Mouse (Mus musculus): ENCODE results near the gene Xxylt1.
"Not testable (repeated sequence)": the region's sequence is repeated elsewhere in the genome, so short reads cannot be mapped to it uniquely, and the experiment has no call there.

Xxylt1 gene

GRCm38 (mm10) chr16:31024997-31025396, 56.2 kb downstream of the Xxylt1 start:
- DNase-seq (ENCODE audit: low spot score in 2 of 2): no peak

DNA sequence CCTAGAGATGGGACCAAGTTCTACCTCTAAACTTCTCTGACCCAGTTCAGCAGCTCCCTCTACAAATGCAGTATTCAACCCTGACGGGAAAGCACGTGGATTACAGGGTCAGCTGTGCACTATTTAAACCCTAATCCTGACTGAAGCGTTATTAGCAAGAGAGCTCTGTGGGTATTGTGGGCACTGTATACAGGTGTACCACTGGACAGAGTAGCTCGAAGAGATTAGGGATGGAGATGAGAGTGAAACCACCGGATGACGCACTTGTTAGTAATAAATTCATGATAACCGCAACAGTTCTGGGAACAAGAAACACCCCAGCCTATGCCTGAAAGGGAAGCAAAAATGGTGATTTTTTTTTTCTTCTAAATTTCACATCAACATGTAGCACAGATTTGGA, 57.0 kb downstream of the Xxylt1 start:
- no peak for DNase-seq (ENCODE audit: low spot score in 2 of 2)

- DNase-seq (ENCODE audit: low spot score in 2 of 2): no peak
Observed at GRCm38 (mm10) chr16:31023803-31024202, 57.4 kb downstream of the Xxylt1 start.

- no peak for DNase-seq (ENCODE audit: low spot score in 2 of 2)
Observed at GRCm38 (mm10) chr16:31022287-31022686, 58.9 kb downstream of the Xxylt1 start.

- no peak for DNase-seq (ENCODE audit: low spot score in 2 of 2)
Observed at GRCm38 (mm10) chr16:31019514-31019913, 61.7 kb downstream of the Xxylt1 start.

DNA sequence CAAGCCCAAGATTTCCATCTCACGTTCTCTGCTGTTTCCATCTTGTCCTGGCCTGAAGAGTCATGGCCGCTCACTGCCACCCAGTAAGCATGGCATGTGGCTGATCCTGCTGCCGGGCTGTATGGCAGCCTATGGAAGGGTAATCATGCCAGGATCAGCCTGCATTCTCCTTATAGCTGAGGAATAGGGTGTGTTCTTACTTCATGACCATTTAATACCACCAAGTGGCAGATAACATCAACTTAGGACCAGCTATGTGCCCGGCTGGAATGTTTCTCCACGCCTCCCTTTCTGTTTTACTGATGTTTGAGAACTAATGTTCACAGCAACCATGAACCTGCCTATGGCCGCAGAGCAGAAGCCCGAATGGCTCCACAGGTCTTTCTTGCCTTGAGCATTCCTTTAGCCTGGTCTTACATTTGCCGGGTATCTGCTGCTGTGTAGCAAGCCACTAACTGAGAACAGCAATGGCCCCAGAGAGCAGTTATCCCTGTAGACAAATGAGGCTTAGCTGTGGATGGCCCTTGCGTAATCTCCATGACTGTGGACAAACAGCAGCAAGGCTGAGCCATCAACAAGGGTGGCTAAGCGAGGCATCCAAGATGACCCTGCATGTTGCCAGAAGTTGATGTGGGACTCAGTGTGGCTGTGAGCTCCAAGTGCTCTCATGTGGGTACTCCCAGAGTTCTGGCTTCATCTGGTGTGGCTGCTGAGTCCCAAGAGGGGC, 63.4 kb downstream of the Xxylt1 start:
- DNase-seq (ENCODE audit: low spot score in 2 of 2): no peak

DNA sequence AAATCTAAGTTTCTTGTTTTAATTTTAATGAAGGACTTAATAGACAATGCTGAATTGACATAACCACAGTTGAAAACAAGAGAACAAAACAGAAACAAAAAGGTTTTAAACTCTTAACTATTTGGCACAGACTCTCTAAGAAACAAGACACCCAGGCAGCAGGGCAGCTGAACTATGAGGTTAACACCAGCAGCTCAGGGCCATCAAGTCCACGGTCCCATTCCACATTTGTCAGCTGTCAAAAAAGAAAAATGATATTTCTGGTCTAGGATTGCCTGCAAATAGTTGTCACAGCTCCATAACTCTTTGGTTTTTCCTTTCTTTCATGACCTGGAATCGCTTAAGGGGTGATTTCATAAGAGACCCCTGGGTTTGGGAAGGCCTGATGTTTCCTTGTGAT, 64.6 kb downstream of the Xxylt1 start:
- DNase-seq (ENCODE audit: low spot score in 2 of 2): no peak

DNA sequence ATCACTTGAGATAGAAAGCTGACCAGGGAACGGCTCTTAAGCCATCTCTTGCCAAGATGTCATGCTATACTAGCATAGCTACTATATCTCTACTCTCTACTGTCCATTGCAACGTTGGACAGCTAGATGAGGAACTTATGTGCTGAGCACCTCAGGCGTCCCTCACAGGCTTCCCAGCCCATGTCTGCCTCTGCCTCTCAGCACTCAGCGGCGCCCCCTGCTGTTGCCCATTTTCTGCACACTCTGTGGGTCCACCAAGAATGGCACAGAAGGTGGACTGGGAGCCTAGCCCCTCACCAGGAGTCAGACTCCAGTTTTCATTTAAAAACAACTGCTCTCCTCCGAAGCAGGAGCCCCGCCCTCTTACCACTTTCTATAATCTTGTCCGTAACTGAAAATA, 65.1 kb downstream of the Xxylt1 start:
- DNase-seq (ENCODE audit: low spot score in 2 of 2): no peak

DNA sequence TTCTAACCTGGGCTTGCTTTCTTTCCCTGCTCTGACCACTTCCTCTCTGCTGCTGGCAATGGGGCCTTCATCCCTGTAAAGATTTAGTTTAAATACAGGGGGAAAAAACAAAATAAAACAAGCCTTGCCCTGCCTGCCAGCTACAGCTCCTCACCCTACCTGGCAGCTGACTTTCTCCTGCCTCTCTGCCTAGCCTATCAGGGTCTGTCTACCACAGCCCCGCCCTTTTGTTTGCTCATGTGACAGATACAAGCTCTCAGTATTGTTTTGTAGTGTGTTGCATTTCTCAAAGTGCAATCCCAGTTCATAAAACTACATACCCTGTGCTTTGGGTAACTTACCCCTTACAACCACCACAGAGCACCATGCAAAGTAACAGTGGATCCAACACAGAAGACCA, 66.0 kb downstream of the Xxylt1 start:
- no peak for DNase-seq (ENCODE audit: low spot score in 2 of 2)

- no peak for DNase-seq (ENCODE audit: low spot score in 2 of 2)
Observed at GRCm38 (mm10) chr16:31012236-31012635, 69.0 kb downstream of the Xxylt1 start.

DNA sequence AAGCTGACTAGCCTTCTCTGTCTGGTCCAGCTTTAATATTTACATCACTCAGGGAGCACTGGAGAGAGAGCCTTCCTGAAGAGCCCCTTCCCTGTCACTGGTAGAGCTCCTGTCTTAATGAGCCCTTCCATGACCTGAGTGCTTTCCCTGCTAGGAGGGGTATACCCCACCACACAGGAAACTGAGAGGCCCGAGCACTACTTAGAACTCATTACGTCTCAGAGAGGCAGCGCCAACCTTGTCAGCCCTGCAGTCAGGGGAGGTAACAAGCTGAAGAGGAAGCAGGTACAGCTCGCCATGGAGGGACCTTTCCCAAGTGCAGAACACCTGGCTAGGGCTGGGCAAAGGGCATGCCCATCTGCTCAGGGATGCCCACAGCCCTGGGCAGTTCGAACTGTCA, 70.8 kb downstream of the Xxylt1 start:
- DNase-seq (ENCODE audit: low spot score in 2 of 2): no peak

DNA sequence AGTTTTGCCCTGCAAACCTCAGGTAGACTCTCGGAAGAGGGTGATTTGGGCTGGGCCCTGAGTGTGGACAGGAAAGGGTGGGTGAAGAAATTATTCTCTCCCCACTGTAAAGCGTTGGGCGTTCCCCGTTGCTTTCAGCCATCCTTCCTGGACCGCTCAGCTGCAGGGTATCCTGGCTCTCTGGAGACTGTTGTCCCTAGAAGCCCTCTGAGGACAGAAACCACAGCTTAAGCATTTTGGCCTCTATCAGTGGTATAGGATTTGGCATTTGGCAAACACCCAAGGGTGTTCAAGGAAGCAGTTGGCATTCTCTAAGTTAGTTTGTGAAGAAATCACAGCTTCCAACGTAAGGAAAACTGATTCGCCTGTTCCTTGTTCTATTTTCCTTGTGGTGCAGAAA, 72.9 kb downstream of the Xxylt1 start:
- DNase-seq (ENCODE audit: low spot score in 2 of 2): no peak

DNA sequence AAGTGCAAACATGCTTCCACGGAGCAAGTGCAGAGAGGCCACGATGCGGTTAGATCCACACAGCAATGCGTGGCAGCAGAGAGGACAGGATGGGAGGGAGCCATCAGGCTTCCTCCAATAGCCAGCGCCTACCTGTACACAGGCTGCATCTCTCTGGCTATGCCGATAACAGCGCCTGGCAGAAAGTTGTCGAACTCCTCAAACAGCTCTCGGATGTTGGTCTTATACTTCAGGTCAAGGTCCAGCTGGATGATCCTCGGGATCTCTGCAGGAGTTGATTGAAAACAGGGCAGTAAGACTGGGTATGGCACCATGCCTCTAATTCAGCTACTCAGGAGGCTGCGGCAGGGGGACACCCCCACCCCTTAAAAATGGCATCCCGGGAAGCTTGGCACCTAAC, 73.7 kb downstream of the Xxylt1 start:
- DNase-seq (ENCODE audit: low spot score in 2 of 2): no peak

- DNase-seq (ENCODE audit: low spot score in 2 of 2): no peak
Observed at GRCm38 (mm10) chr16:31005693-31006092, 75.5 kb downstream of the Xxylt1 start.

GRCm38 (mm10) chr16:31004321-31004682, 76.9 kb downstream of the Xxylt1 start:
- no peak for DNase-seq (ENCODE audit: low spot score in 2 of 2)

GRCm38 (mm10) chr16:31003592-31004320, 77.5 kb downstream of the Xxylt1 start:
- DNase-seq (ENCODE audit: low spot score in 2 of 2): not testable (repeated sequence)

DNA sequence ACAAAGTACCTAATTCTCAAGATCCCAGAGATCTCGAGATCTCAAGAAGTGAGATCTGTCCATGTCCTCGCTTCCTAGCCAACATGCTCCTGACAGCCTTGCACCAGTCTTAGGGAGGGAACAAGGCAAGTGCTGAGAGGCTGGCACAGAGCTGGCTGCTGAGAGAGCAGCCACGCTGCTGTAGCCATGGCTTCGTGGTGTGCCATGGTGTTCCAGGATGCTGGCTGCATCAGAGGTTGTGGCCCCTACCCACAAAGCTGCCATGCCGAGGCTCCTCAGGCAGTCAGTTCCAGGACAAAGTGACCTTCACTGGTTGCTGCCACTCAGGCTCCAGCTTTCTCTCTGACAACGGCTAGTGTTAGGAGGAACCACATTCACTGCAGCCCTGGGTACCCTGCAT, 78.3 kb downstream of the Xxylt1 start:
- no peak for DNase-seq (ENCODE audit: low spot score in 2 of 2)

DNA sequence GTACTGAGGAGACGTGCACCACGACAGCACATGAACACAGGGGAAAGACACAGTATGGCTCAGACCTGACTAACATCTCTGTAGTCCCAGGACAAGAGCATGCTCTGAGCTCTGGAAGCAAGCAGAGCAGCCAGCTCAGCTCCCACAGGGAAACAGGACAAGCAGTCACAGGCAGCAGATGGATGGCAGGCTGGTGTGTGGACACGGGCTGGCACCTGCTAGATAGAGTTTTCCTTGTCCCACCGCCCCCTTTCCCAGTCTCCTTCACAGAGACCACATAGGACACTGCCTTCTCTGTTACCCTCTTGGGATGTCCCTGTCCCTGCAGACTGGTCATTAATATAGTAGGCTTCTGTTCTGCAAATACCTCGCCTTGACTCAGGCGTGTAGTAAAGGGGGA, 79.1 kb downstream of the Xxylt1 start:
- DNase-seq (ENCODE audit: low spot score in 2 of 2): no peak

DNA sequence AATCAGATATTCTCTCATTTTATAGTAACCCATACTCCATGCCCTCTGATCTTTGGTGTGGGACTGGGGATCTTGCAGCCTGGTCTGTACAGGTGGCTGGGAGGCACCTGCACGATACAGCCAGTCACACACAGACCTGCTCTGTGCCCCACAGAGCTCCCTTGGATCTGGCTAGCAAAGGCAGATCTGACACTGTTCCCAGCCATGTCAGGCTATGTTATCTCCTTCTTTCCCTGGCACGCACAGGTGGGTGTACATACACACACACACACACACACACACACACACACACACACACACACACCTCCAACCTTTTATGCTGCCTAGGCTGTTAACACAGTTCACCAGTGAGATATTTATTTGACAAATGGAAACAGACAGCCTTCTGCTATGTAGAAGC, 82.5 kb downstream of the Xxylt1 start:
- no peak for DNase-seq (ENCODE audit: low spot score in 2 of 2)

DNA sequence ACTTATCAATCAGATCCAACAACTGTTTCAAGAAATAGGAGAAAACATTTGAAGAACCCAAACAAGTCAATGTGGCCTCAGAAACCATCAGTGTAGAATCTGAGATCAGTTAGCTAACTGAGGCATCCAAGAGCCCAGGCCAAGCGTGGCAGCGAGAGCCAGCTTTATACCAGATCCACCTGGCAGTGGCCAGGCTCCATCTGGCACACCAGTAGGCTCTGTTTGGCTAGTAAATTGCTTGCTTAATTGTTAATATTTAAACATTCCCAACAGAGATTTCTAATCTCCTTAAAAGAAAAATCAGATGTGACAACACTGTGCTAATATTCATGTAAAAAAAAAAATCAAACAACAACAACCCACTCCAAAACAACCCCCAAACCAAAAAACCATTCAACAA, 83.2 kb downstream of the Xxylt1 start:
- DNase-seq (ENCODE audit: low spot score in 2 of 2): no peak

- no peak for DNase-seq (ENCODE audit: low spot score in 2 of 2)
Observed at GRCm38 (mm10) chr16:30995446-30995845, 85.8 kb downstream of the Xxylt1 start.

DNA sequence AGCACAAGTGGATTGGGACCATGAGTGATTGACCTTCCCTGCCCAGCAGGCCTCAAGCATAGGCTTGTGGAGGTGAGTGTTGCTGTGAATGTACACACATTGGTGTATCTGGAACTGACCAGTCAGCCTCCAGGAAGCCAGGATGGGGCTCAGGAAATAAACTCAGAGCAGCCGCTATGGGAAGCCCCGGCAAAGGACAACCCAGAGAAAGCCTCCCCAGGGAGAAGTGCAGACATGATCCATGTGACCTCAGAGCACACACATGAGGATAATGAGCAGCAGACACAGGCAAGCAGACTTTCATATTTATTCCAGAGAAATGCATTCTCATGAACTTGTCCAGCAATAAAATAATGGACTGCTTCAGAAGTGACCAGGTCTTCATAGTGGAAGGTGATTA, 86.4 kb downstream of the Xxylt1 start:
- no peak for DNase-seq (ENCODE audit: low spot score in 2 of 2)

DNA sequence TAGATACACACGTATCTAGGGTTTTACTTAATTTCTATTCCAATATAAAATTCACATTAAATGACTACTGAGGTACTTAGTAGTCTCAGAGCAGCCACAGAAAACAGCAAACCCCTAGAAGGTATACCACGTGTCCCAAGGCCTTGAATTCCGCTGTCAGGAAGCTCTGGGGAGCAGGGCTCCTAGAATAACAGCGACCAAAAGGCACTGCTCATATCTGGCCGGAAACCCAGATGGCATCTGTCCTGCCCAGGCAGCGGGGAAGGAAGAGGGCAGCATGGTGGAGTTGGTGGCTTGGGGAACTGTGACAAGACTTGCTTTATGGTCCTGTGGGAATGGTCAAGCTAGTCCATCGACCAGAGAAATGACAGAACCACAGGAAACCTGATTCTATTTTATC, 86.9 kb downstream of the Xxylt1 start:
- no peak for DNase-seq (ENCODE audit: low spot score in 2 of 2)

DNA sequence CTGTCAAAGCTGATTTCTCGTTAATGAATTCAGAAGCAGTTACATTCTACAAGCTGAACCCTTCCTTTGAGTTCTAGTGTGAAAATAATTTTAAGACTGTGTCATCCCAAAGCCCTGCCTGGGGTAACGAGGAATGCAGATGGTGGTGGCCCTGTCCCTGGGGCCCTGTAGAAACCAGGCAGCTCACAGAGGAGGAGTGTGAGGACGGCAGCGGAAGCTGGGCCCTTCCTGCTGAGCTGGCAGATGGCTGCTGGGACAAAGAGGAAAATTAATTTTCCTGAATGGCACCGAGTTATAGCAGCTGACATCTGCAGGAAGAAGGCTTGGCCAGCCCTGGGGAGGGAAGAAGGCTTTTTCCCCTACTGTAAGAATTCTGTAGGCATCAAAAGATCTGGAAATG, 88.7 kb downstream of the Xxylt1 start:
- no peak for DNase-seq (ENCODE audit: low spot score in 2 of 2)

Measured in frontal cortex, postnatal 25 days (tissue).